Mouse (Mus musculus) liver, postnatal 0 days (tissue): ENCODE results near the gene Ptpn5. TPM values are rescaled to one million over a fixed set of nuclear protein-coding genes. Genes with fewer than 3 reads are reported as not detected.

Experiments
- ATAC-seq: fragments of 200-750 bp; cut with Nextera tagmentation; 2 replicates; pipeline ENCODE4 v1.8.0; 2017; ENCODE audit warnings: mild to moderate bottlenecking, moderate library complexity
- DNase-seq: peaks from one replicate; pipeline ENCODE4 v3.0.0-alpha.2; 2016
- H3K27ac ChIP-seq: fragments of 300-500 bp; sonication (generic); 2 replicates; pipeline ENCODE4 v1.5.1; 2014; ENCODE audit warnings: antibody characterized with exemption, moderate library complexity, mild to moderate bottlenecking, low read depth
- H3K27me3 ChIP-seq: fragments of 300-500 bp; sonication (generic); 2 replicates; pipeline ENCODE4 v1.6.1; 2014; ENCODE audit warnings: low read length, control low read depth, mixed read lengths; ENCODE audit not compliant: insufficient read depth
- H3K36me3 ChIP-seq: fragments of 300-500 bp; sonication (generic); replicated peaks from 2 replicates; pipeline ENCODE4 v1.6.1; 2014; ENCODE audit warnings: mild to moderate bottlenecking, control low read depth, low read length, moderate library complexity, mixed read lengths; ENCODE audit not compliant: insufficient read depth
- H3K4me1 ChIP-seq: fragments of 300-500 bp; sonication (generic); 2 replicates; pipeline ENCODE4 v1.6.1; 2014; ENCODE audit warnings: antibody characterized with exemption, mild to moderate bottlenecking, control low read depth; ENCODE audit not compliant: insufficient read depth
- H3K4me2 ChIP-seq: fragments of 300-500 bp; sonication (generic); 2 replicates; pipeline ENCODE4 v1.6.1; 2014; ENCODE audit warnings: low read depth, mild to moderate bottlenecking, low read length, moderate library complexity, mixed read lengths
- H3K4me3 ChIP-seq: fragments of 300-500 bp; sonication (generic); 2 replicates; pipeline ENCODE4 v1.5.1; 2014; ENCODE audit warnings: low read depth, low read length
- H3K9ac ChIP-seq: fragments of 300-500 bp; sonication (generic); replicated peaks from 2 replicates; pipeline ENCODE4 v1.6.1; 2014; ENCODE audit warnings: mild to moderate bottlenecking, moderate library complexity
- H3K9me3 ChIP-seq: fragments of 300-500 bp; sonication (generic); 2 replicates; pipeline ENCODE4 v1.6.1; 2016; ENCODE audit warnings: mild to moderate bottlenecking, control low read depth, low read length, mixed read lengths
- CTCF ChIP-seq: sonication (generic); IDR thresholded peaks from 2 replicates; pipeline ENCODE4 v1.5.1; 2016; ENCODE audit warnings: antibody characterized with exemption, low read depth
- EP300 ChIP-seq: IDR thresholded peaks from 2 replicates; pipeline ENCODE4 v1.6.1; 2016; ENCODE audit warnings: antibody characterized with exemption, low read depth, mild to moderate bottlenecking
- WGBS: fragments of 180-500 bp; shearing (Covaris S2); extraction: QIAGEN DNeasy Blood & Tissue Kit; methylation state at CpG from one replicate; pipeline ENCODE4 v1.1.7; 2014; ENCODE audit not compliant: insufficient replicate concordance; 5-methylcytosine and 5-hydroxymethylcytosine counted together
- polyA plus RNA-seq: library from polyadenylated mRNA; unstranded; fragments of >200 nt; fragmentation: Nextera tagmentation; extraction: Ambion mirVana; gene quantifications from 2 replicates; pipeline ENCODE4 v1.2.1, GENCODE M21; 2015

Ptpn5 gene
- polyA plus RNA-seq, 1 experiment from 2014 or later: not detected

DNA sequence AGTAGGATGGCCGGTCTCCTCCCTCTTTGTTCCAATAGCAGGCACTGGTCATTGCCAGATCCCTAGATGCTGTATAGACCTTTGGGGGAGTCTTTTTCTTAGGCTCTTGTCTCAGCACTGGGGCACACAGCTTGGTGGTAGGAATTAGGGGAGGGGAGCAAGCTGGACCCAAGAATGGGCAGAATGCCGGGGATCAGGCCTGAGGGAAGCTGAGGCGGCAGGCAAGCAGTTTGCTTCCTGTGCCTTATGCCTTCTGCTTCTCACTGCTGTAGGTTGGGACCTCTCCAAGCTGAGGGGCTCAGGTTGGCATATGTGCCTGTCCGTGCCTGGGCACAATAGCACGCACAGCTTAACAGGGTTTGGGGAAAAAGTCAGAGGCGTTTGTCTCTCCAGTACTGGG is 57.3 kb downstream of the Ptpn5 start:
- Histone ChIP-seq H3K27me3 (no peaks in the 10 kb centered on the region), H3K36me3 (no peaks in the 10 kb centered on the region), H3K4me3 (no peak overlapping the region), H3K9ac (no peak overlapping the region), H3K4me2 (no peak overlapping the region), H3K9me3 (no peaks in the 10 kb centered on the region), H3K4me1 (peaks cover 10% of the 10 kb centered on the region), H3K27ac (no peak overlapping the region)
- 83% methylated on average over 6 of the region's 6 CpGs for WGBS
- DNase-seq (no peak), ATAC-seq (no peak)
- TF ChIP-seq CTCF (no peak), EP300 (no peak)

DNA sequence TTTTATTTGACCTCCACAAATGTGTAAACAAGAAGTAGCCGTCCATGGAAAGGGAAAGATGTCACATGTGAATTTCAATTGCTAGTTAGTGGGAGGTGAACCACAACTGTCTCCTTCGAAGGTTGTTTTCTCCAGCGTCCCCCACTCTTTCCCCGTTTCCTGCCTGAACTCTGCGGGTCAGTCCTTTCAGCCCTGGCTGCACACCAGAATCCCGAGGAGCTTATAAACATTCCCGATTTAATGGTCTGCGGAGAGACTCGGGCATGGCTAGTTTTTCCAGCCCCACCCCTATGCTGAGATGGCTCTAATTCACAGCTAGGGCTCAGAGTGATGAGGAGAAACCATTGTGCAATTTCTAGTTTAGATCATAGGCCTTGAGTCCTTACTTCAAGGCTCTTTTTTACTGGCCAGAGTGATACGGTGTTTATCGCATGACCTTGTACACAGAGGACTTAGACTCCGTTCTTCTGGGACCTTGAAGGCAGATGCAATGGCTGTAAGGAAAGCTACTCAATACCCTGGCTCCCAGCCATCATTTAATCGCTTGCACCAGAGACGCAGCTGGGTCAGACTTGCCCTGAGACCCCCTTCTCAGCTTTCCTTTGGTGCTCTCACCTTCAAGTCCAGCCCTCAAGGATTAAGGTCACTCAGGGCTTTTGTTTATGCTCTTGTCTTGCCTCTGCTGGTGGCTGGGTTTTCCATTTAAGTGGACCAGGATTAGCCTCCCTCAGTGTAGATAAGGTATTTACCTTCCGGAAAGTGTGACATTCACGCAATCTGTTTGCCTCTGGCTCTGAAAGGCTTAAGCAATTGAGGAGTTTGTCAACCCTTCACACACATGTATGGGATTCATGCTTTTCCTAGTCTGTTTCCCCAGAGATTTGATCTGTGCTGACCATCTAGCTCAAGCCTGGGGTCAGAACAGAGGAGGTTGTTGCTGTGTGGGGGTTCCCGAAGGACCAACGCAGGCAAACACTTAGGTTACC is 59.7 kb downstream of the Ptpn5 start:
- ATAC-seq: peak; percentile 73
- 55% methylated on average over 18 of the region's 18 CpGs for WGBS

DNA sequence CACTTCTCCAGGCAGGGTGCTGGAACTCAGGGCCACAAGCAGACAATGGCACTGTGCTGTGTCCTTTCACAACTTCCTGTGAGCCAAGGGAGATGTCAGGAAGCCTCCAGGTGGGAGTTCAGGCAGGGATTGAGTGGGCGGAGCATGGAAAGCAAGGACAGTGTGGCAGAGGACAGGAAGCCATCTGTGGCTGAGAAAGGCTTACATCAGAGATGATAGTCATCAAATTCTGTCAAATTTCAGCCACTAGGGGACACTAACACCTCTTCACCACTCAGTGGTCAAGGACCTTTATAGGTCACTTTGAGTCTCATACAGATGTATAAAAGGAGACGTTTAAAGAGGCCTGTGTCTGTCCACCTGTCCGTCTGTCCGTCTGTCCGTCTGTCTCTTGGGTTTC is 60.9 kb downstream of the Ptpn5 start:
- H3K27ac ChIP-seq: no peak overlapping the region
- no peak overlapping the region for H3K4me3 ChIP-seq
- peaks cover 10% of the 10 kb centered on the region for H3K4me1 ChIP-seq
- TF ChIP-seq EP300: no peak
- TF ChIP-seq CTCF: peak; percentile 60
- H3K27me3 ChIP-seq: no peaks in the 10 kb centered on the region
- ATAC-seq: peak; percentile 50
- H3K9me3 ChIP-seq: no peaks in the 10 kb centered on the region
- H3K4me2 ChIP-seq: no peak overlapping the region
- no peaks in the 10 kb centered on the region for H3K36me3 ChIP-seq
- no peak for DNase-seq
- 72% methylated on average over 5 of the region's 5 CpGs for WGBS
- no peak overlapping the region for H3K9ac ChIP-seq

More for the DNA sequence above, 59.7 kb downstream of the Ptpn5 start:
- Histone ChIP-seq H3K9ac (no peak overlapping the region), H3K27ac (0 out of 2 replicates have a peak overlapping the region, but pooled peaks have one; percentile 13), H3K4me3 (no peak overlapping the region), H3K27me3 (no peaks in the 10 kb centered on the region), H3K4me1 (peaks cover 10% of the 10 kb centered on the region), H3K4me2 (no peak overlapping the region), H3K9me3 (no peaks in the 10 kb centered on the region), H3K36me3 (no peaks in the 10 kb centered on the region)
- TF ChIP-seq EP300 (no peak), CTCF (no peak)
- peak; percentile 19 for DNase-seq

DNA sequence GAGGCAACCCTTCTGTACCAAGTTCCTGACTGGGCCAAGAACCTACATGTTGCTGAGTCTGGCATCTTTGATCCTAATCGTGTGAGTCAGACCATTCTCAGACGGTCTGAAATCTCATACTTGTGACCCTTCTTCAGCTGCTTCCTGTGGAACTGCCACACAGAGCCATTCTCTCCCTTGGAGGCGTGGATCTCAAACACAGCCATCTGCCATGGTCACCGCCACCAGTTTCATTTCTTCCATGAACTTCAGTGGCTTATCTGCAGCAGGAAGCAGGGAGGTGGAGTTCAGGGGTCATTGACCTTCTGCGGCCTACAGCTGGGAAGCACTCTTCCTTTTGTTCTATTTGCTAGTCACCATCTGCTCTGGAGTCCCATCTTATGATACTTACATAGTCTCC is 65.6 kb downstream of the Ptpn5 start:
- H3K4me3 ChIP-seq: no peak overlapping the region
- H3K9me3 ChIP-seq: no peaks in the 10 kb centered on the region
- TF ChIP-seq EP300: no peak
- no peak for TF ChIP-seq CTCF
- H3K4me2 ChIP-seq: no peak overlapping the region
- no peak overlapping the region for H3K9ac ChIP-seq
- no peak overlapping the region for H3K27ac ChIP-seq
- WGBS: 43% methylated on average over 5 of the region's 5 CpGs
- no peaks in the 10 kb centered on the region for H3K36me3 ChIP-seq
- H3K27me3 ChIP-seq: no peaks in the 10 kb centered on the region
- peaks cover 4% of the 10 kb centered on the region for H3K4me1 ChIP-seq
- peak; percentile 58 for ATAC-seq
- peak; percentile 34 for DNase-seq

DNA sequence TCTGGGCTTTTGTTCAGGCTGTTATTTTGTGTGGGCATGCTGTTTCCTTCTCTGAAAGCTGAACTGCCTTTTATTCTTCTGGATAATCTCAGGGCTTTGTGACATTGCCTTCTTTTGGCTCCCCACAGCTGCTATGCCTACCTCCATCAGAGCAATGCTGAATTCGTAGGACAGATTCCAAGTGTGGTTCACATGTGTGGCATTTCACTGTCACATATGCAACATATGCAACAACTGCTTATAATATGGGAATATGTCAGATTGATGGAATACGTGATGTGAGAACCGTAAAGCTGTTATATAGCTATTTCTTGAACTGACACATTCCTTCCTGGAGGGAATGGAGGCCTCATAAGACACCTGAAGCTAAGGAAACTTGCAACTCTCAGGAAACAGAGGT is 66.5 kb downstream of the Ptpn5 start:
- TF ChIP-seq EP300: no peak
- TF ChIP-seq CTCF: no peak
- no peak overlapping the region for H3K27ac ChIP-seq
- H3K9me3 ChIP-seq: no peaks in the 10 kb centered on the region
- no peaks in the 10 kb centered on the region for H3K27me3 ChIP-seq
- DNase-seq (no peak), ATAC-seq (no peak)
- H3K9ac ChIP-seq: no peak overlapping the region
- no peak overlapping the region for H3K4me2 ChIP-seq
- no peak overlapping the region for H3K4me3 ChIP-seq
- WGBS: 78% methylated on average over 3 of the region's 3 CpGs
- peaks cover 3% of the 10 kb centered on the region; the same call in 1 of the 2 replicates for H3K4me1 ChIP-seq
- no peaks in the 10 kb centered on the region for H3K36me3 ChIP-seq

- no peak for ATAC-seq
- Histone ChIP-seq H3K4me2 (no peak overlapping the region), H3K27ac (no peak overlapping the region)
These were observed 71.9 kb downstream of the Ptpn5 start for GRCm38 (mm10) chr7:47061560-47061959.

More at GRCm38 (mm10) chr7:47061560-47061959, 71.9 kb downstream of the Ptpn5 start:
- Histone ChIP-seq H3K9me3 (no peaks in the 10 kb centered on the region), H3K27me3 (no peaks in the 10 kb centered on the region), H3K9ac (no peak overlapping the region), H3K4me1 (peaks cover 11% of the 10 kb centered on the region), H3K36me3 (no peaks in the 10 kb centered on the region), H3K4me3 (no peak overlapping the region)
- 45% methylated on average over 5 of the region's 5 CpGs for WGBS
- TF ChIP-seq EP300 (no peak), CTCF (no peak)
- DNase-seq: no peak
